Mouse (Mus musculus) myocyte (in vitro differentiated cells): ENCODE results near the gene Ephx1.

Source experiments
- CEBPB ChIP-seq: IDR thresholded peaks from 2 replicates; pipeline ENCODE4 v1.6.1; 2011; ENCODE audit warnings: mild to moderate bottlenecking, moderate library complexity; ENCODE audit not compliant: poor library complexity, insufficient read depth, severe bottlenecking
- E2F4 ChIP-seq: IDR thresholded peaks from one replicate; pipeline ENCODE4 v1.6.1; 2011; ENCODE audit warnings: mild to moderate bottlenecking, control low read depth, moderate library complexity; ENCODE audit not compliant: insufficient read depth
- MAX ChIP-seq: IDR thresholded peaks from one replicate; pipeline ENCODE4 v1.6.1; 2011; ENCODE audit warnings: low read depth, mild to moderate bottlenecking, control low read depth
- MYOD1 ChIP-seq, 3 experiments: IDR thresholded peaks; one replicate each; pipeline ENCODE4 v1.6.1; 2011; ENCODE audit warnings: control low read depth in 2 of 3, low read depth in 2 of 3, mild to moderate bottlenecking in 2 of 3, moderate library complexity in 1 of 3; ENCODE audit not compliant: insufficient read length in 2 of 3, control insufficient read depth in 1 of 3
- POLR2A ChIP-seq: IDR thresholded peaks from one replicate; pipeline ENCODE4 v1.6.1; 2011; ENCODE audit warnings: low read depth, mild to moderate bottlenecking, control low read depth, moderate library complexity; ENCODE audit not compliant: insufficient read length
- POLR2AphosphoS2 ChIP-seq: IDR thresholded peaks from one replicate; pipeline ENCODE4 v1.6.1; 2011; ENCODE audit warnings: low read depth, control low read depth; ENCODE audit not compliant: insufficient read length
- REST ChIP-seq: IDR thresholded peaks from one replicate; pipeline ENCODE4 v1.6.1; 2011; ENCODE audit warnings: mild to moderate bottlenecking, control low read depth, moderate library complexity; ENCODE audit not compliant: insufficient read depth, insufficient read length
- TCF12 ChIP-seq: IDR thresholded peaks from one replicate; pipeline ENCODE4 v1.6.1; 2011; ENCODE audit warnings: mild to moderate bottlenecking, control low read depth; ENCODE audit not compliant: poor library complexity, insufficient read depth, severe bottlenecking
- TCF3 ChIP-seq: IDR thresholded peaks from one replicate; pipeline ENCODE4 v1.6.1; 2011; ENCODE audit warnings: low read depth, control low read depth; ENCODE audit not compliant: insufficient read length
- USF1 ChIP-seq: IDR thresholded peaks from one replicate; pipeline ENCODE4 v1.6.1; 2011; ENCODE audit warnings: low read depth, mild to moderate bottlenecking, control low read depth, moderate library complexity

DNA sequence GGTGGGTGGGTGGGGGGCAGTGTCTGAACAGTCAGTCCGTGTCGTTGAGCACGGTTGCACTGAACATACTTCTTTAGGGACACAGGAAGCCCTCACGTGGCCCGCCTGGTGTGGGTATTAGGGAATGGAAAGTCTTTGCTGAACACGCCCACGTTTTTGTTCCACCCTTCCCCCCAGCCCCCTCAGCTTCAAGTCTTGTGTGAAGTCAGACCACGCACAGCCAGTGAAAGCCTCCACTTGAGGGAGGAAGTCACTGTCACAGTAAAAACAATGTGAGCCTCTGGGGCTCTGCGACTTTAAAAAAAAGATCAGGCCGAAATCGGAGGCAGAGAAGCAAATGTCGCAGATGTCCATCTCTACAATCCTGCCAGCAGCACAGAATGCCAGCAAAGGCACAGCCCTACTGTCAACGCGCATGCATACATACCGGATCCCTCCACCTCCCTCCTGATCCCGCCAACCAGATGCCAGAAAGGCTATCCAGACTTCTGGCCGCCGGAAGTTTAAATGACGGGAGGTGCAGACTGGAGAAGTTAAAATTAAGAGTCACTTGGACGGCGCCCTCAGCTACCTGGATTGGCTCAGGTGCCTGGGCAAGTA is 4.1 kb downstream of the Ephx1 start:
- TF ChIP-seq CEBPB (no peak), POLR2A (peak; percentile 59), MAX (peak; percentile 15), E2F4 (peak; percentile 52), USF1 (peak; percentile 75), REST (no peak), POLR2AphosphoS2 (peak; percentile 30), TCF12 (no peak), MYOD1 (IDR thresholded peaks at IDR 0.05; ENCODE audit: control insufficient read depth in 1 of 3, insufficient read length in 2 of 3, low read depth in 2 of 3) (no peak), TCF3 (no peak)
